Mouse (Mus musculus): Measurements from ENCODE around the gene Cdkal1. TPM values are rescaled to one million over a fixed set of nuclear protein-coding genes. Genes with fewer than 3 reads are reported as not detected.

Gene Cdkal1
- total and polyA plus RNA-seq, 3 experiments: 8.7 to 13.7 (median 9.5) TPM

DNA sequence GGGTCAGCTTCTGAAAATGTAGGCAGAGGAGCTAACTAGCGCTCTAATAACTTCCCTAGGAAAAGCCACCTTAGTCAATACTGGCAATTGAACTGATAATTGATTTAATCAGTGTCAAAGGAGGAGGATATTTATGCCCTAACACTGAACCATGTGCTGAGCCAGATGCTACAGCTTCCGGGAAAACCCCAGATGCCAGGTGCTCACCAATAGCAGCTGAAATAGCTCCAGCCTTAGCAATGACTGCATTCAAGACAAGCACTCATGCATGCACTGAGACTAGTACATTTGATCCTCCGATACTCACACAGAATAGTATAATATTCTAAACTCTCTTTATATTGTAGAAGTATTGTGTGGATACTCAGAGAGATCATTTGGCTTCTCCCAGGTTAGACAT, 368.8 kb downstream of the Cdkal1 start (continued):
- TF ChIP-seq NRF1 (IDR thresholded peaks at IDR 0.05; ENCODE audit: low read depth, low read length): no peak
- TF ChIP-seq CHD2 (IDR thresholded peaks at IDR 0.05; ENCODE audit: low read length): no peak
- TF ChIP-seq GABPA (IDR thresholded peaks at IDR 0.05; ENCODE audit: insufficient replicate concordance, low read depth, low read length): no peak
- TF ChIP-seq SIN3A (IDR thresholded peaks at IDR 0.05; ENCODE audit: low read length): peak; percentile 58; the same call in 1 of the 2 replicates
- no peak for TF ChIP-seq CHD1 (IDR thresholded peaks at IDR 0.05; ENCODE audit: low read depth, low read length)

DNA sequence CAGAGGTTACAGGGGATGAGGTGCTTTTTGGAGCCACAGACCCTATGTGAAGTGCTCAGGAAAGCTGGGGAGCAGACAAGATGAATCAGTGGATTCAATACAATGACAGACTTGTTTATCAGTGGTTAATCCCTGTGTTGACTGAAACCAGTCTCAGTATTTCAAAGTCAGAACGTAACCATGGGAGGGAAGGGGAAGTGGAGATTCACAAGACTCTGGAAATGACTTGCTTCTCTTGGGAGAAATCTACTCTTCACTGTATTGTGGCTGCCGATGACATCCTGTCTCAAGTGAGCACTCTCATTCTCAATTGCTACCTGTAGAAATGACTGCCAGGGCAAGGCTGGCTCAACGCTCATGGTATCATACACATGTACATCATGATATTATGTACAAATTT, 371.5 kb downstream of the Cdkal1 start:
- H3K36me3 ChIP-seq (replicated peaks in 1 of 2; ENCODE audit: control insufficient read depth in 1 of 2, insufficient read depth in 1 of 2, low read length in 1 of 2): no peaks in the 10 kb centered on the region
- in situ Hi-C loops (cut with MboI; ENCODE audit: low pct_ligation_motif_present, low pct_unique_long_range_greater_than_20kb, low sequenced_read_pairs): no loop called here
- 0 out of 2 replicates have a peak overlapping the region, but pooled peaks have one; percentile 14 for H3K4me2 ChIP-seq (ENCODE audit: insufficient read depth, low read depth, poor library complexity, severe bottlenecking)
- peak; percentile 81 for DNase-seq (ENCODE audit: extremely low read depth)
- no peaks in the 10 kb centered on the region for H3K79me2 ChIP-seq (replicated peaks; ENCODE audit: control insufficient read depth, extremely low read depth, insufficient read depth, poor library complexity, severe bottlenecking)
- dilution Hi-C loops (cut with MboI; ENCODE audit: extremely low pct_ligation_motif_present, extremely low pct_unique_long_range_greater_than_20kb, low sequenced_read_pairs): no loop called here
- H3K4me3 ChIP-seq (replicated peaks in 1 of 3; ENCODE audit: low read depth in 2 of 3, low read length in 2 of 3, poor library complexity in 1 of 3): no peak overlapping the region
- no peaks in the 10 kb centered on the region for H3K9me3 ChIP-seq (replicated peaks; ENCODE audit: low read length)
- no peak overlapping the region for H3K27ac ChIP-seq (ENCODE audit: insufficient read depth, low read depth)
- H3K9ac ChIP-seq (ENCODE audit: insufficient read depth, low read depth): no peak overlapping the region
- H3K4me1 ChIP-seq (ENCODE audit: control insufficient read depth in 1 of 2, insufficient read depth in 2 of 2): peaks cover 30 to 54% of the 10 kb centered on the region in 2 experiments
- no peaks in the 10 kb centered on the region for H3K27me3 ChIP-seq (replicated peaks)
- TF ChIP-seq USF1 (IDR thresholded peaks at IDR 0.05; ENCODE audit: low read depth, low read length) (no peak), UBTF (IDR thresholded peaks at IDR 0.05; ENCODE audit: low read depth, low read length) (no peak), GABPA (IDR thresholded peaks at IDR 0.05; ENCODE audit: insufficient replicate concordance, low read depth, low read length) (no peak), BHLHE40 (IDR thresholded peaks at IDR 0.05; ENCODE audit: low read depth, low read length) (peak; percentile 83), ZNF384 (IDR thresholded peaks at IDR 0.05; ENCODE audit: low read depth, low read length) (0 out of 2 replicates have a peak, but pooled peaks have one; percentile 14), USF2 (conservative IDR thresholded peaks at IDR 0.05; ENCODE audit: low read depth, low read length) (no peak), MXI1 (IDR thresholded peaks at IDR 0.05; ENCODE audit: low read depth, low read length) (no peak), NELFE (IDR thresholded peaks at IDR 0.05; ENCODE audit: low read depth, low read length) (no peak), ZMIZ1 (IDR thresholded peaks at IDR 0.05; ENCODE audit: low read depth, low read length) (no peak), POLR2AphosphoS2 (IDR thresholded peaks at IDR 0.05; ENCODE audit: low read depth, low read length) (no peak), JUND (conservative IDR thresholded peaks at IDR 0.05; ENCODE audit: low read depth, low read length) (peak; percentile 87), ETS1 (conservative IDR thresholded peaks at IDR 0.05; ENCODE audit: low read depth, low read length) (peak; percentile 71), NRF1 (IDR thresholded peaks at IDR 0.05; ENCODE audit: low read depth, low read length) (no peak), CHD2 (IDR thresholded peaks at IDR 0.05; ENCODE audit: low read length) (0 out of 2 replicates have a peak, but pooled peaks have one; percentile 18), RAD21 (IDR thresholded peaks at IDR 0.05; ENCODE audit: low read depth, low read length) (no peak), MEF2A (IDR thresholded peaks at IDR 0.05; ENCODE audit: borderline replicate concordance, low read depth, low read length) (peak; percentile 56; the same call in 1 of the 2 replicates), EP300 (IDR thresholded peaks at IDR 0.05; ENCODE audit: low read length) (peak; percentile 95), KAT2A (IDR thresholded peaks at IDR 0.05; ENCODE audit: insufficient replicate concordance, low read length) (no peak), HCFC1 (IDR thresholded peaks at IDR 0.05; ENCODE audit: low read depth, low read length) (no peak), TCF12 (IDR thresholded peaks at IDR 0.05; ENCODE audit: low read depth, low read length) (peak; percentile 44; the same call in 1 of the 2 replicates), PAX5 (IDR thresholded peaks at IDR 0.05; ENCODE audit: low read length) (no peak), MYC (IDR thresholded peaks at IDR 0.05; ENCODE audit: low read depth, low read length) (no peak), E2F4 (IDR thresholded peaks at IDR 0.05; ENCODE audit: insufficient replicate concordance, low read depth, low read length) (no peak), ELF1 (IDR thresholded peaks at IDR 0.05; ENCODE audit: low read depth, low read length) (no peak), ZC3H11A (IDR thresholded peaks at IDR 0.05; ENCODE audit: low read depth, low read length) (no peak), CHD1 (IDR thresholded peaks at IDR 0.05; ENCODE audit: low read depth, low read length) (no peak), JUN (IDR thresholded peaks at IDR 0.05; ENCODE audit: insufficient read depth, low read depth, low read length) (peak; percentile 85), TBP (conservative IDR thresholded peaks at IDR 0.05; ENCODE audit: low read depth, low read length) (no peak), MAX (IDR thresholded peaks at IDR 0.05; ENCODE audit: low read length) (no peak), SIN3A (IDR thresholded peaks at IDR 0.05; ENCODE audit: low read length) (0 out of 2 replicates have a peak, but pooled peaks have one; percentile 31), MAFK (IDR thresholded peaks at IDR 0.05; ENCODE audit: insufficient replicate concordance, low read length) (no peak), IRF4 (IDR thresholded peaks at IDR 0.05; ENCODE audit: low read depth, low read length) (peak; percentile 95), POLR2A (IDR thresholded peaks at IDR 0.05; ENCODE audit: low read depth, low read length) (no peak), ZKSCAN1 (IDR thresholded peaks at IDR 0.05; ENCODE audit: borderline replicate concordance, low read depth, low read length) (no peak), RCOR1 (conservative IDR thresholded peaks at IDR 0.05; ENCODE audit: low read depth, low read length) (peak; percentile 64; the same call in 1 of the 2 replicates), CTCF (conservative IDR thresholded peaks at IDR 0.05 in 1 of 2, IDR thresholded peaks at IDR 0.05 in 1 of 2; ENCODE audit: low read depth in 2 of 2, low read length in 2 of 2) (no peak), MAZ (IDR thresholded peaks at IDR 0.05; ENCODE audit: low read depth, low read length) (no peak)
